Mouse (Mus musculus) heart, adult 2 months (tissue): Measurements from ENCODE around the gene Arrdc5. TPM values are rescaled to one million over a fixed set of nuclear protein-coding genes. Genes with fewer than 3 reads are reported as not detected.
A peak's percentile ranks its signal among the peaks of the same experiment; 100 is the strongest.

Experiments used
- DNase-seq, 2 experiments: peaks; one replicate each; pipeline ENCODE4 v3.0.0; 2021
- H3K27ac ChIP-seq: fragments of 200-600 bp; 2 replicates; pipeline ENCODE4 v1.8.1; 2022
- H3K27me3 ChIP-seq: fragments of 200-500 bp; 2 replicates; pipeline ENCODE4 v1.6.1; 2012; ENCODE audit warnings: mild to moderate bottlenecking, low read length, inconsistent platforms, mixed read lengths; ENCODE audit not compliant: control insufficient read depth, insufficient read depth
- H3K36me3 ChIP-seq: fragments of 200-500 bp; 2 replicates; pipeline ENCODE4 v1.6.1; 2012; ENCODE audit warnings: low read length, inconsistent platforms; ENCODE audit not compliant: control insufficient read depth, insufficient read depth
- H3K4me1 ChIP-seq: fragments of 200-500 bp; 2 replicates; pipeline ENCODE4 v1.6.1; 2011; ENCODE audit warnings: low read length; ENCODE audit not compliant: control insufficient read depth, insufficient read depth
- H3K4me3 ChIP-seq: fragments of 200-600 bp; 2 replicates; pipeline ENCODE4 v1.8.1; 2022
- H3K79me2 ChIP-seq: fragments of 200-500 bp; replicated peaks from 2 replicates; pipeline ENCODE4 v1.6.1; 2012; ENCODE audit warnings: mild to moderate bottlenecking, inconsistent platforms, low read length, moderate library complexity, mixed read lengths; ENCODE audit not compliant: control insufficient read depth, insufficient read depth
- H3K9ac ChIP-seq: fragments of 200-500 bp; 2 replicates; pipeline ENCODE4 v1.6.1; 2012; ENCODE audit warnings: low read depth, mild to moderate bottlenecking, control low read depth, inconsistent platforms, low read length, mixed read lengths
- CTCF ChIP-seq: fragments of 200-600 bp; IDR thresholded peaks from 2 replicates; pipeline ENCODE4 v1.8.1; 2022; ENCODE audit warnings: antibody characterized with exemption, mild to moderate bottlenecking, moderate library complexity
- EP300 ChIP-seq: fragments of 200-500 bp; IDR thresholded peaks from 2 replicates; pipeline ENCODE4 v1.6.1; 2011; ENCODE audit warnings: low read depth, low read length, control low read depth; ENCODE audit not compliant: insufficient read depth
- POLR2A ChIP-seq: fragments of 200-500 bp; IDR thresholded peaks from 2 replicates; pipeline ENCODE4 v1.6.1; 2011; ENCODE audit warnings: mild to moderate bottlenecking, low read depth, low read length, control low read depth; ENCODE audit not compliant: insufficient read depth
- WGBS: fragments of 180-500 bp; shearing (Covaris S2); methylation state at CpG from one replicate; pipeline ENCODE4 v1.1.7; 2018; 5-methylcytosine and 5-hydroxymethylcytosine counted together
- intact Hi-C: fragments of 180-260 bp; cut with DNase I; formaldehyde crosslinking; loops from one replicate; pipeline ENCODE4 v1.15.1; 2025
- long read RNA-seq: library from polyadenylated mRNA; stranded (forward); transcript quantifications from one replicate; pipeline ENCODE4 v2.0.0, GENCODE M21; 2021
- polyA plus RNA-seq: library from polyadenylated mRNA; depleted of rRNA; stranded (reverse); fragments of >200 nt; gene quantifications from 2 replicates; pipeline ENCODE4 v1.2.3, GENCODE M21; 2012; rRNA removed
- total RNA-seq, 2 experiments: library from RNA; stranded (reverse); gene quantifications; 2 replicates each; pipeline ENCODE4 v1.2.3; 2021

Arrdc5 gene
- total RNA-seq (not detected), polyA plus RNA-seq (0.32 TPM in 1 of 2 replicates, not detected in the other)
- long read RNA-seq, result 0 reads

DNA sequence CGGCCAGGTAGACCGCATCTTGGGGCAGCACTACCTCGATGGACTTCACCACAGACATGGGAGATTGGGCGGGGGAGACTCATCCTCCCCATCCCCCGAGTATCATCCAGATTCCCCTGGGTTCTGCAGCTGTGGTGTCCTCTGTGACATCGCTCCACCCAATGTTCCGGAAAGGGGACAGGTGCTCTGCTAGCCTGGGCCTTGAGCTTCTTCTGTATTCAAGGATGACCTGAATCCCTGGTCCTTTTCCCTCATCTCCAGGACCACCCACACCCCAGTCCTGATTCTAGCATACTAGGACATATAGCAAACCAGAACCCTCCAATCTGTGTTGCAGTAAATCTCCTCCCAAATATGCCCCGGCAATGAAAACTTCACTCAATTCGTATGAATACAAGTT lies at the start of gene Arrdc5:
TSS of gene Arrdc5 (minus strand) at position 101 of the 400 bp plus-strand sequence.
- no peaks in the 10 kb centered on the region for H3K79me2 ChIP-seq
- intact Hi-C loops, result no loop called here
- H3K27ac ChIP-seq, result no peak within 1 kb of the TSS
- no peak within 1 kb of the TSS for H3K9ac ChIP-seq
- peaks cover 1% of the 10 kb centered on the region; the same call in 1 of the 2 replicates for H3K4me1 ChIP-seq
- no peak for DNase-seq
- TF ChIP-seq CTCF (no peak), POLR2A (no peak), EP300 (no peak)
- 88% methylated on average over 9 of the region's 9 CpGs for WGBS
- H3K4me3 ChIP-seq, result no peak within 1 kb of the TSS
- no peaks in the 10 kb centered on the region for H3K36me3 ChIP-seq
- H3K27me3 ChIP-seq, result no peaks in the 10 kb centered on the region

DNA sequence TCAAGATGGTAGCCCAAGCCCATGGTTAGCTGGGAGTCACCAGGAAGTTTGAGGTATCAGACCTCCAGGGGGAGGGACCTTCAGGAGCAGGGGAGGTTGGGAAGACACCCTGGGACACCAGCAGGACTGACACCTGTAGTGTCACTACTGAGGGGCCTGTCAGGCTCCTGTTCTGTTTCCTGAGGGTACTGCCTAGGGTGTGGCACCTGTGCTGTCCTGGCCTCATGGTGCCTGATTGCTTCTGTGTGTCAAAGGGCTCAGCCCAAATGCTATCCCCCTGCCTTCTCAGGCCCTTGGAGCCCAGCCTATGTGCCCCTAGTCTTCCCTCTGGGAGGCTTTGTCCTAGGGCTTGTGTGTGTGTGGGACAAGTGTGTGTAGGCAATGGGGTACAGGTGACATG lies 48.5 kb upstream of the Arrdc5 start:
- intact Hi-C loops, result no loop called here
- no peak overlapping the region for H3K27ac ChIP-seq
- DNase-seq, result no peak

DNA sequence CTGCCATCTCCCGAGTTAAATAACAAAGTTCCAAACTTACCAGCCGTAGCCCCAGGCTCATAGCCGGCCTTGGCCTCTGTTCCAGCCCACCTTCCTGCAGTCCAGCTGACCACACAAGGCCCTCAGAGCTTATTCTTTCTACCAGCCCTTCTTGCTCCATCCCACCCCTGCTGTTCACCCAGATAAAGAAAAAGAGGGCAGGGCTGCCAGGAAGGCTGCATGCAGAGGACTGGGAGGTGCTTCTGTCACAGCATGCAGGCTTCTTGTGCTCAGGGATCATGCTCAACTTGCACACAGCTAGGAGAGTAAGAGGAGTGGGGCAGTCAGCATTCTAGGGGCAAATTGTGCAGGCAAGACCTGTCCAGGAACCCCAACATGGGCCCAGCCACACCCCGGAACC lies 48.0 kb upstream of the Arrdc5 start:
- Histone ChIP-seq H3K36me3 (no peaks in the 10 kb centered on the region), H3K4me3 (no peak overlapping the region), H3K9ac (no peak overlapping the region), H3K27me3 (no peaks in the 10 kb centered on the region), H3K4me1 (no peaks in the 10 kb centered on the region), H3K79me2 (peaks cover 4% of the 10 kb centered on the region), H3K27ac (no peak overlapping the region)
- intact Hi-C loops, result no loop called here
- TF ChIP-seq CTCF (no peak), POLR2A (no peak), EP300 (no peak)
- no peak for DNase-seq
- WGBS, result 69% methylated on average over 4 of the region's 4 CpGs

More for the DNA sequence above, 48.5 kb upstream of the Arrdc5 start:
- no peak for TF ChIP-seq POLR2A
- no peak for TF ChIP-seq EP300
- TF ChIP-seq CTCF, result no peak
- H3K4me3 ChIP-seq, result no peak overlapping the region
- peaks cover 4% of the 10 kb centered on the region for H3K79me2 ChIP-seq
- no peak overlapping the region for H3K9ac ChIP-seq
- H3K4me1 ChIP-seq, result no peaks in the 10 kb centered on the region
- H3K27me3 ChIP-seq, result no peaks in the 10 kb centered on the region
- no peaks in the 10 kb centered on the region for H3K36me3 ChIP-seq

DNA sequence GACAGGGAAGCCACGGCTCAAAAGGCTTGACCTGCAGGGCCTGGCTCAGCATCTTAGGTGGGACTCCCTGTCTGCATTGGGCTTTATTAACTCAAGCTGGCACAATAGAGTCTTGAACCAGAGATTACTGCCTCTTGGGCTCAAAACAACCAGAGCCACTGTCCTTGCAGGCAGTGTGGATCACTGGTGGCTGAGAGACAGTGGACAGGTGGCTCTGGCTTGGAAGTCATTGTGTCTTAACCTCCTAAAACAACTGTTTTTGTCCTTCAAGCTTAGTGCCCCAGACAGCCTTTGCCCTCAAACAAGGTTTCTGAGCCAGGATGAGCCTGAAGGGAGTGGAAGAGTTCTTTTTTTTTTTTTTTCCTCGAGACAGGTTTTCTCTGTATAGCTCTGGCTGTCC lies 45.3 kb upstream of the Arrdc5 start:
- no peak for DNase-seq
- TF ChIP-seq CTCF (no peak), POLR2A (no peak), EP300 (no peak)
- H3K27me3 ChIP-seq, result no peaks in the 10 kb centered on the region
- H3K4me1 ChIP-seq, result peaks cover 6% of the 10 kb centered on the region
- no peak overlapping the region for H3K9ac ChIP-seq
- H3K4me3 ChIP-seq, result no peak overlapping the region
- H3K36me3 ChIP-seq, result no peaks in the 10 kb centered on the region
- intact Hi-C loops, result no loop called here
- peaks cover 4% of the 10 kb centered on the region for H3K79me2 ChIP-seq
- WGBS, result 62% methylated on average over 2 of the region's 2 CpGs
- H3K27ac ChIP-seq, result no peak overlapping the region

DNA sequence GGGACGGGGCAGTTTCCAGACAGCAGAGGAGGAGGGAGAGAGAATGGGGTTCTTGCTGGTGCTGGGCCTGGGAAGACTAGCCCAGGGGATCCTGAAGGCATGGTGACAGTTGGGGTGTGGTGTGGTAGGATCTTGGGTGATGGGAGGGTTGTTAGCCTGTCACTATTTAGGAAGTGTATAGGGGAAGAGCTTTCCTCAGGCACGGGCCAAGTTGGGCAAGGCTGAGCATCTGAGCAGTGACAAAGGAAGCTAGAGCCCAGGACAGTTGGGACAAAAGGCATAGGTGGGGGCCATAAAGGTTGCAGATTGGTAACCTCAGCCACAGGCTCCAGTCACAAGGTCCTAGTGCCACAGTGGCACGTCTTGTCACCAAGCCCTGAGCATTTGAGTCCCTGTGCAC lies 43.4 kb upstream of the Arrdc5 start:
- TF ChIP-seq EP300 (no peak), POLR2A (no peak), CTCF (no peak)
- intact Hi-C loops, result no loop called here
- Histone ChIP-seq H3K79me2 (peaks cover 7% of the 10 kb centered on the region), H3K4me1 (peaks cover 8% of the 10 kb centered on the region), H3K36me3 (no peaks in the 10 kb centered on the region), H3K27ac (no peak overlapping the region), H3K4me3 (no peak overlapping the region), H3K9ac (no peak overlapping the region), H3K27me3 (no peaks in the 10 kb centered on the region)
- DNase-seq, result no peak
- 62% methylated on average over 3 of the region's 3 CpGs for WGBS

DNA sequence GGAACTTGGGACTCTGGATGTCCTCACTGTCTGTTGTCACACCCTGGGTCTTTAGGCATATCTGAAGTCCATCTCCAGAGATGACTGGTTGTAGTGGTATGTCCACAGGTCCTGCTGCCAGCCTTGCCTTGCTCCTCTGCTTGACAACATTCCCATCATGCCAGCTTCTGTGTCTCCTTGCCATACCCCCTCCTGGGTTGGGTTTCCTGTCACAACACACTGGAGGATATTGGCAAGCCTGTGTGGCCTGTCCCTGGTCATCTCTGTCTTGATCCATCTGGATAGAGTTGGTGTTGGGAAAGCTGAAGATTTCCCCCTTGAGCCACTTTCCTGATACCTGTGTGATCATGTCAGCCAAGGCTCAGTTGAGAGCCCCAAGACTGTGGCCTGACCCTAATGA lies 40.6 kb upstream of the Arrdc5 start:
- TF ChIP-seq CTCF, result no peak
- no peak for DNase-seq
- peaks cover 9% of the 10 kb centered on the region for H3K79me2 ChIP-seq
- no peaks in the 10 kb centered on the region for H3K27me3 ChIP-seq
- no peaks in the 10 kb centered on the region for H3K36me3 ChIP-seq
- H3K27ac ChIP-seq, result no peak overlapping the region; the same call in 1 of the 2 replicates
- peaks cover 18% of the 10 kb centered on the region for H3K4me1 ChIP-seq
- intact Hi-C loops, result no loop called here
- H3K9ac ChIP-seq, result no peak overlapping the region
- no peak overlapping the region for H3K4me3 ChIP-seq

DNA sequence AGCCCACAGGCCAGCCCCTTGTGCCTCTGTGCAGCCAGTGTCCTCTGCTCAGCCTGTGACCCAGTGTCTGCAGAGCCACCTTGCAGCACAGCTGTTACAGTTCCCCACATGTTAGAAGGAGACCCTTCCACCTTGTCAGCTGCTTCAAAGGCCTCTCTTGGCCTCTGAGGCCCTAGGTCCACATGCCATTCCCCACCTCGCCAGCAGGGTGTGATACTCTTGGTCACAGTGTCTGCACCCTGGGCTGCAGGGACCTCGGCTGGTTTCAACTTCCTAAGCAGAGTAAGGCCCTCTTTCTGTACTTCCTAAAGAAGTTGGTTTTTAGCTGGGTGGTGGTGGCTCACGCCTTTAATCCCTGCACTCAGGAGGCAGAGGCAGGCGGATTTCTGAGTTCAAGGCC lies 38.8 kb upstream of the Arrdc5 start:
- peak; percentile 40 to 51 for DNase-seq
- H3K4me3 ChIP-seq, result no peak overlapping the region
- no peak overlapping the region for H3K27ac ChIP-seq
- H3K79me2 ChIP-seq, result peaks cover 8% of the 10 kb centered on the region
- intact Hi-C loops, result no loop called here
- 80% methylated on average over 4 of the region's 4 CpGs for WGBS
- H3K27me3 ChIP-seq, result no peaks in the 10 kb centered on the region
- no peak overlapping the region for H3K9ac ChIP-seq
- no peaks in the 10 kb centered on the region for H3K36me3 ChIP-seq
- TF ChIP-seq EP300 (no peak), POLR2A (no peak), CTCF (peak; percentile 65)
- peaks cover 18% of the 10 kb centered on the region for H3K4me1 ChIP-seq
